Mouse (Mus musculus) lung, postnatal 36 days (tissue): Measurements from ENCODE around the gene Magea4.

Experiments
- DNase-seq: peaks from one replicate; pipeline ENCODE4 v3.0.0; 2022; ENCODE audit warnings: mixed read lengths

Gene Magea4

DNA sequence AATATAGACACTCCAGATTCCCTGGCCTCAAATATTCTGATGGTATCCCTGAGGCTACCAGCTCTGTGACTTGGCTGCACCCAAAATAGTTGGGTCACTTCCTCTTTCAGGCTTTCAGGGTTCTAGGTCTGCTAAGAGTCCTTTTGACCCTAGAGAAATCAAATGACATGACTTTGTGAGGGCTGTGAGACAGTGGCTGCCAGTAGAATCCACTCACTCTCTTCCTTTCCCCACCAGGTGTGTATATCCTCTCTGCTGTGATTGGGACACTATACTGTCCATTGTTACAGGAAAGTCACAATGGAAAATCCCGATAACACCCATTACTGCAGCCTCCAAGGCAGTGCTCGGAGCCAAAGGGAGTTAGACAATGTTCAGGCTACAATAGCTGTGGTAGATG is at the start of gene Magea4:
Gene Magea4 (plus strand): TSS at position 301 of the 400 bp plus-strand sequence.
- no peak for DNase-seq

DNA sequence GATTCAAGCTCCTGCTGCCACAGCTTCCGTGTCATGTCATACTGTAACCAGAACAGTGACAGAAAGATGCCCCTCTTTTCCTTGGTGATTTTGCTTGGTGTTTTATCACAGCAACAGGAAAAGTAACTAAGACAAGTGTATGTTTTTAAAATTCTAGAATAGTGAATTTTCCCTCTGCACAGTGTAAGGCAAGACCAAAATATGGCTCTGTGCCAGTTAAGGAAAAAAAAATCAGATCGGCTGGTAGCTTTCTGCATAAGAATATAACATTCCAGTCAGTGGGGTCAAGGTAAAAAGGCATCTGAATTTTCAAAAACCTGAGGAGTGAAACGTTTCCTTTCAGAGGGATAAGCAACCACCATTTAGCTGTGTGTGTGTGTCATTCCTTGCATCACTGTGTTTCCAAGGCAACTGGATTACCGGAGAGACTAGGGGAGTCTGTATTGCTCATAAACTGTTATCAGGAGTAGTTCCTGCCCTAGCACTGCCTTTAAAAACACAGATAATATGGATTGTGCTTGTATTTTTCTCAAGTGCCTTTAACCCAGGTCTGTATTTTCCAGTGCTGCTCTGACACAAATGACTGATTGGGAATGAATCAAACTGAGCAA is 18.8 kb upstream of the Magea4 start:
- DNase-seq, result no peak

DNA sequence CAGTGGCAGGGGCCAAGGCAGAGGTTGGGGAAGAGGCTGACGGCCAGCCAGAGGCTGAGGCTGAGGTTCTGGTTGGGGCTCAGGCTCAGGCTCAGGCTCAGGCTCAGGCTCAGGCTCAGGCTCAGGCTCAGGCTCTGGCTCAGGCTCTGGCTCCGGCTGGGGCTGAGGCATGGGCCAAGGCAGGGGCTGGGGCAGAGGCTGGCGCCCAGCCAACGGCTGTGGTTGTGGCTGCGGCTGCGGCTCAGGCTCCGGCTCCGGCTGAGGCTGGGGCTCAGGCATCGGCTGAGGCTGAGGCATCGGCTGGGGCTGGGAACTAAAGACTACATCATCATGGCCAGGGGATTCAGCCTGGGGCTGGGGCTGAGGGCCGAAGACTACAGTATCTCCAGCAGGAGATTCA is 48.8 kb downstream of the Magea4 start:
- DNase-seq, result no peak
